Mouse (Mus musculus): ENCODE data around the gene Ap3m1.

Ap3m1 gene

DNA sequence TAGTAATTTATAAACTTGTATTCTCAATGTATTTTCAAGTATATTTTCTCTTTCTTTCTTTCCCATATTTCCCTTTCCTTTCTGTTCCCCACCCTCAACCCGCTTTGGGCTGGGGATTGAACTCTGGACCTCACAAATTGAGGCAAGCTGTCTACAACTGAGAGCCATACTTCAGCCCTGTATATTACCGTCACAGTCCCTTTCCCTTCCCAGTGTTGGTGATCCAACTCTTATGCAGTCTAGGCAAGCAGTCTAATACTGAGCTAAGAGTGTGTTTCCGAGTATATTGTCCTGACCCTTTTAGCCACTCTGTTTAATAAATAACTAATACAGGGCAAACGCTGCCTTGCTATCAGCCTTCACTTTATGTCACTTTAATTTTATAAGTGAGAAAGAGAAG, 52.7 kb downstream of the Ap3m1 start:
- no peak for DNase-seq

DNA sequence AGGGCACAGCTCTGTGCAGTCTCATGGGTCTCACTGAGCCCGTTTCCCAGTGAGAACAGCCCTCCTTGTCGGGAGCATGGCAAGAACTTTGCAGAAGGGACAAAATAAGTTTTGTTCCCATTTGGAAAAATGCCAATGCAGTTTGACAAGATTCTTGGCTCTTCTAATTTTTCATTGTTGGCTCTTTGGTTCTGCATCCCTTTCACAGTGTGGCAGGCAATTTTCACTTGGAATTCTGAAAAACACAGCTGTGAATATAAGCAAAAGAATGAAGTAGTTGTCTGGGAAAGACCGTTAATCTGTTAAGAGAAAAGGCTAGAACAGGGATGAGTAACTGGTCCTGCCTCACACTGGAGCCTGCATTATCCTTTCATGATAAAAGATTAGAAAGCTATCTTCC, 54.8 kb downstream of the Ap3m1 start:
- no peak for DNase-seq

- DNase-seq, result no peak
These were observed 55.9 kb downstream of the Ap3m1 start for GRCm38 (mm10) chr14:20996361-20996760.

GRCm38 (mm10) chr14:20995497-20995896, 56.8 kb downstream of the Ap3m1 start:
- DNase-seq, result no peak

GRCm38 (mm10) chr14:20994475-20994874, 57.8 kb downstream of the Ap3m1 start:
- DNase-seq, result peak; percentile 17

DNA sequence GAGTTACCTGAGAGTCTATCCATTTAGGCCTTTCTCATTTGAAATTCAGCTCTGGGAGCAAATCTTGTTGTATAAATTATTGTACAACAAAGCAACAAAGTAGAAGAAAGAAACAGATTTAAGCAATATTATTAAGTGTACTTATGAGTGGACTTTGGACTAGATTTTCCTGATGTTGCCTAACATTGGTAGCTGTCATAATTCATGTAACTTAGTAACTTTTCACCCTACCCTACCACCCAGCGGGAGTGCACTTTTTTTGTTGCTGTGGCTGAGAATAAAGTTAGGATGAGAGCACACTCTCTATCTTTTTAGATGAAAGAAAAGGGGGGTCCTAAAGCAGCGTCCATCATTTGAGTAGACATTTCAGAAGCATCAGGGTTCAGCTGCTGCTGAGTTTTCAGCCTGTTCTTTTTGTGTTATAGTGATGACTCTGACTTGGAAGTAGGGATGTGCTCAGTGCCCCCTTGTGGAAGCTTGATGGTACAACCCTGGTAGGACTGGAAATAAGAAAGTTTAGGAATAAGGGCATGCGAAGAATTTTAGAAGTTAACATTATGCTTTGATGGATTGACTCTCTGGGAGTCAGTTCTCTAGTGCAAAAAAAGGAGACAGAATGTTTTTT, 59.1 kb downstream of the Ap3m1 start:
- peak; percentile 70 for DNase-seq

DNA sequence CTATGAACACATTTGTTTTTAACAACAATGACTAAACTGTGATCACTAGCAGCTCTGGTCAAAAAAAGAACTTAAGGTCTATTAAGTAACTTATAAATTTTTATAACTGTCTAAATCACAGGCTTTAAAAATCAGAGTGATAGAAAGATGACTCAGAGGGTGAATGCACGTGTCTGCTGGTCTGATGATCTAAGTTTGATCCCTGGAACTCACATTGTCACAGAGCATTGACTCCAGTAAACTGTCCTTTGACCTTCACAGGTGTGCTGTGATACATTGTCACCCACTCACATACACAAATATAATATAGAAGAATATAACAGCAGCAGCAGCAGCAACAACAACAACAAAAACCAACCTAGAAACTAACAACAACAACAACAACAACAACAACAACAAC, 60.8 kb downstream of the Ap3m1 start:
- DNase-seq, result no peak

GRCm38 (mm10) chr14:20985482-20985881, 66.8 kb downstream of the Ap3m1 start:
- DNase-seq, result peak; percentile 17

GRCm38 (mm10) chr14:20983832-20984231, 68.5 kb downstream of the Ap3m1 start:
- DNase-seq, result peak; percentile 88

Measured in kidney, postnatal 14 days (tissue).